Mouse (Mus musculus) cerebellum, postnatal 4 days (tissue): ENCODE measurements around the gene Rnf121.
A peak's percentile ranks its signal among the peaks of the same experiment; 100 is the strongest.

Source experiments
- DNase-seq, 2 experiments: peaks; one replicate each; pipeline ENCODE4 v3.0.0; 2022; ENCODE audit warnings: low spot score in 2 of 2, mixed read lengths in 1 of 2

Rnf121 gene

DNA sequence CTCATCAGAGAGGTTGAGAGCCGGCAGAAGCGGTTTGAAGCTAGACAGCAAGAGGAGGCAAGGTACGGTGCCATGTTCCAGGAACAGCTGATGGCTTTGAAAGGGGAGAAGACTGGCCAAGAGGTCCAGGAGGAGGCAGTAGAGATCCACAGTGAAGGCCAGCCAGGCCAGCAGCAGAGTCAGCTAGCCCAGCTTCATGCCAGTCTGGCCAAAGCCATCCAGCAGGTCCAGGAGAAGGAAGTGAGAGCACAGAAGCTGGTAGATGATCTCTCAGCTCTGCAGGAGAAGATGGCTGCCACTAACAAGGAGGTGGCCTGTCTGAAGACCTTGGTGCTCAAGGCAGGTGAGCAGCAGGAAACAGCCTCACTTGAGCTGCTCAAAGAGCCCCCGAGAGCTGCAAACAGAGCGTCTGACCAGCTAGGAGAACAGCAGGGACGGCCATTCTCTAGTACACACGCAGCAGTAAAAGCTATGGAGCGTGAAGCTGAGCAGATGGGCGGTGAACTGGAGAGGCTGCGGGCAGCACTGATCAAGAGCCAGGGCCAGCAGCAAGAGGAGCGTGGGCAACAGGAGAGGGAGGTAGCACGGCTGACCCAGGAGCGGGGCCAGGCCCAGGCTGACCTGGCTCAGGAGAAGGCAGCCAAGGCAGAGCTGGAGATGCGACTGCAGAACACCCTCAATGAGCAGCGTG is 65.7 kb downstream of the Rnf121 start:
- DNase-seq: peak in 1 of 2 experiments; percentile 27

DNA sequence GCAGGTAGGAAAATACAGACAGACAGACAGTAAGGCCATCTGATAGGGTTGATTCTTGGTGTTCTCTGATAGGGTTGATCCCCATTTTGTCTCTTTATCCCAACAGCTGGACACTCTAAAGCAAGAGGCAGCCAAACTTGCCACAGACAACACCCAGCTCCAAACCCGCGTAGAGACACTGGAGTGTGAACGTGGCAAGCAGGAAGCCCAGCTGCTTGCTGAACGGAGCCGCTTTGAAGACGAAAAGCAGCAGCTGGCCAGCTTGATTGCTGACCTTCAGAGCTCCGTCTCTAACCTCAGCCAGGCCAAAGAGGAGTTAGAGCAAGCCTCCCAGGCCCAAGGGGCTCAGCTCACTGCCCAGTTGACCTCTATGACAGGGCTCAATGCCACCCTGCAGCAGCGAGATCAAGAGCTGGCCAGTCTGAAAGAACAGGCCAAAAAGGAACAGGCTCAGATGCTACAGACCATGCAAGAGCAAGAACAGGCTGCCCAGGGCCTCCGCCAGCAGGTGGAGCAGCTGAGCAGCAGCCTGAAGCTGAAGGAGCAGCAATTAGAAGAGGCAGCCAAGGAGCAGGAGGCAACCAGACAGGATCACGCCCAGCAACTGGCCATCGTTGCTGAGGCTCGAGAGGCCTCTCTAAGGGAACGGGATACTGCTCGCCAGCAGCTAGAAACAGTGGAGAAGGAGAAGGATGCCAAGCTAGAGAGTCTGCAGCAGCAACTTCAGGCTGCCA is 66.9 kb downstream of the Rnf121 start:
- DNase-seq: peak; percentile 67 to 92

GRCm38 (mm10) chr7:101994241-101994640 is 71.0 kb downstream of the Rnf121 start:
- no peak for DNase-seq

DNA sequence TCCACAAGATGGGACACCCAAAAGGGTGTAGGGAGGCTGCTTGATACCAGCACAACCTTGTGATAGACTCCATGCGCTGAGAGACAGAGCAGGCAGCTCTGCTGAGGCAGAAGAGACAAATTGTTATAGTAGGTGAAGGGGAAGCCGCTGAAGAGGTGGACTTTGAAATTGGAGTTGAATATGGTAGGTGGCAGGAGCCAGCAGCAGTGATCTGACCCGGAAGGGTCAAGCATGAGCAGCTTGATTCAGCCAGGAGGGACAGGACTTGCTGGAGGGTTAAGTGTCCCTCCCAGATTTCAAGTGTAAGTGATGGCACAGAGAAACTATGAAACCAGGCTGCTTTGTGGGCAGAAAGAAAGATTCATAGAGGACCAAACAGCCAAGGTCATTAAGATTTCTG is 80.2 kb downstream of the Rnf121 start:
- no peak for DNase-seq

DNA sequence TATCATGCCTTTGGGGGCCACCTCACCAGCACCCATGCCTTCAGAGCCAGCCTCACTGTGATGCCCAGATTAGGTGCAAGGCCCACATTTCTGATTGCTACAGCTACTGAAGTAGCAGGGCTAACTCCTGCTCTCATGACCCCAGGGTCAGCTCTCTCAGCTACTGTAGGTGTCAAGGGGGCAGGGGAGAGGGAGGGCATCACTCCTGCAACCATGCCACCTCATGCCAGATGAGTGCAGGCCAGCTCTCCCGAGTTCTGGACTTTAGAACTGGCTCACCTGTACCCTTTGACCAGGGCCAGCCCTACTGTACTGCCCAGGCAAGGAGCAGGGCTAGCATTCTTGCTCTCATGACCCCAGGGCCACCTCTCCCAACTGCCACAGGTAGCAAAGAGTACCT is 82.5 kb downstream of the Rnf121 start:
- DNase-seq: no peak

- DNase-seq: no peak
Observed at GRCm38 (mm10) chr7:101974505-101974904, 90.8 kb downstream of the Rnf121 start.

GRCm38 (mm10) chr7:101973730-101974129 is 91.5 kb downstream of the Rnf121 start:
- no peak for DNase-seq

DNA sequence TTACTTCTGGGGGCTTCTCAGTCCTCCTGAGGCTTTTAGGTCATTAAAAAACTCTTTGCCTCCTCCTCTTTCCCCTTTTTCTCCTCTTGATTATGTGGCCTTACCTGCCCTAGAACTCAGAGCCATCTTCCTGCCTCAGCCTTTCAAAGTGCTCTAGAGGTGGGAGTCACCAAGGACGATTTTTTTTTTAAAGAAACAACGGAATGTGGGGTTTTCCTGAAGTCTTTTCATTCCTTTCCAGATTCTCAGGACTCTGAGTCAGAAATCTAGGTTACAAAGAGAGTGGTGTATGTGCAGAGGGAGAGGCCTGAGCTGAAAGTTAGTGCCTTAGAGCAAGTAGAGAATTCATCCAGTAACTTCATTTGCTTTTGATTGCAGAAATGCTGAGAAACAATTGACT is 93.5 kb downstream of the Rnf121 start:
- no peak for DNase-seq

GRCm38 (mm10) chr7:101970821-101971461 is 94.3 kb downstream of the Rnf121 start:
- peak; percentile 51 to 78 for DNase-seq

- DNase-seq: peak; percentile 60 to 89
Observed at GRCm38 (mm10) chr7:101970429-101970775, 94.9 kb downstream of the Rnf121 start.

GRCm38 (mm10) chr7:101969694-101970428 is 95.4 kb downstream of the Rnf121 start:
- peak; percentile 49 to 78 for DNase-seq
